Mouse (Mus musculus): ENCODE measurements at regions not wholly inside any gene's neighbourhood (a gene's known extent, or its start where the extent isn't known, plus 50 kb on each side); places are given as distances from the start of the nearest gene placed in this dataset.

DNA sequence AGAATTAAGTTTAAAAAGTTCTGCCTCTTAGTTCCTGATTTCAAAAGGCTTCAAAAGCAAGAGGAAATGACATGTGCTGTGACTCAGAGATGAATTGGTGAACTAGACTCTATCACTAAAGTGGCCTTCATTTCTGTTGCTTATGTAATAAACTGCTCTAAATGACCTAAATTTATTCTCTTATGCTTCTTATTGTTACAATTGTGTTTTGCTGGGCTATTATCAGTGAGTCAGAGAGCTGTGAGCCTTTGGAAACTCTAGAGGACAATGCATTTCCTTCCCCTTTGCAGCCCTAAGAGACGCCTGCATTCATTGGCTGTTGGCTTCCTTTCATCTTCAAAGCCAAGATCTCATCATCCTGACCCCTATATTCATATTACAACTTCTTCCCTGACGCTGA lies 501.5 kb upstream of the Cited2 start:
- H3K27ac ChIP-seq (ENCODE audit: low read depth): no peak overlapping the region
- no peaks in the 10 kb centered on the region for H3K27me3 ChIP-seq (ENCODE audit: insufficient read depth, low read length)
- H3K9me3 ChIP-seq (ENCODE audit: low read length): no peaks in the 10 kb centered on the region
- TF ChIP-seq CTCF (IDR thresholded peaks at IDR 0.05; ENCODE audit: low read depth) (no peak), EP300 (IDR thresholded peaks at IDR 0.05; ENCODE audit: low read depth) (no peak)
- no peaks in the 10 kb centered on the region; the same call in 1 of the 2 replicates for H3K4me1 ChIP-seq (ENCODE audit: insufficient read depth)
- DNase-seq (no peak), ATAC-seq (peak; percentile 43; the same call in 1 of the 2 replicates)
- H3K36me3 ChIP-seq (replicated peaks; ENCODE audit: insufficient read depth, low read length): no peaks in the 10 kb centered on the region
- 47% methylated on average over 2 of the region's 2 CpGs for whole genome bisulfite sequencing (ENCODE audit: insufficient replicate concordance)
- no peak overlapping the region for H3K9ac ChIP-seq (replicated peaks)
- no peak overlapping the region for H3K4me2 ChIP-seq (ENCODE audit: low read depth, low read length)
- no peak overlapping the region for H3K4me3 ChIP-seq (ENCODE audit: low read depth, low read length)

- Histone ChIP-seq H3K9me3 (ENCODE audit: low read length) (no peaks in the 10 kb centered on the region), H3K27ac (ENCODE audit: low read depth) (no peak overlapping the region), H3K9ac (replicated peaks) (no peak overlapping the region), H3K4me1 (ENCODE audit: insufficient read depth) (peaks cover 2% of the 10 kb centered on the region; the same call in 1 of the 2 replicates), H3K27me3 (ENCODE audit: insufficient read depth, low read length) (no peaks in the 10 kb centered on the region), H3K4me2 (ENCODE audit: low read depth, low read length) (no peak overlapping the region), H3K4me3 (ENCODE audit: low read depth, low read length) (no peak overlapping the region), H3K36me3 (replicated peaks; ENCODE audit: insufficient read depth, low read length) (no peaks in the 10 kb centered on the region)
- ATAC-seq: no peak
- 62% methylated on average over 1 of the region's 1 CpGs for WGBS (ENCODE audit: insufficient replicate concordance)
- no peak for TF ChIP-seq CTCF (IDR thresholded peaks at IDR 0.05; ENCODE audit: low read depth)
- TF ChIP-seq EP300 (IDR thresholded peaks at IDR 0.05; ENCODE audit: low read depth): no peak
- no peak for DNase-seq
These were observed 497.3 kb upstream of the Cited2 start for GRCm38 (mm10) chr10:17225727-17226126.

DNA sequence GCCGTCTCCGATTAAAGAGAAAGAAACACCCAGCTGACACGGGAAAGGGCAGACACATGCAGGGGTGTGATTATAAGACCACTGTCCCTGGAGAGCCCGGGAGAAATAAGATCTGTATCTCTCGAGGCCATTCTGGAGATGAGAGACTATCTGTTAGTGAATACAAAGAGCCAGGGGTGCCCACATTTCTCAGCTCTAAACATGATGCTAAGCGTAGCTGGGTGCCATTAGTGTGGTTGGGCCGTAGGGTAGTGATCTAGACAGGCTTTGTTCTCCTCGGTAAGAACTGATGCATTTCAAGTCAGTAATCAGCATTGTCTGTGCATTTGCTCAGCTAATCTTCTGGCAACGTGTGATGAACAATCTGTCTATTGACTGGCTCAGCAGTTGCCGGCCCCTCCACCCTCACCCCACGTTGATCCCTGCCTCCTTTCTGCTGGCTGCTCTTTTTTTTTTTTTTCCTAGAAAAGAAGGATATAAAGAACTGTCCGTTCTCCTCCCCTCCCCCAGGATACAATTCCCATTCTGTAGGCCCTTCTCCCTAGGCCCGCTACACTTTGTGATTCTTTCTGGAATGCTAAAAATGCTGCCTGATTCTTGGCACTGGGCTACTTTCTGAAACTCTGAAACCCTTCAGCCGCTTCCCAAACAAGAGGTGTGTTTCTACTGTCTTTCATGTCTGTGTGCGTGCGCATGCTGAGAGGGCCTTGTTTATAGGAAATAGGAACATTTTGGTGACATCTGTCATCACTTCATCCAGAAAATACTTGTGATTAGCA lies 492.8 kb upstream of the Cited2 start:
- no peak for ATAC-seq
- WGBS (ENCODE audit: insufficient replicate concordance): 55% methylated on average over 16 of the region's 16 CpGs
- H3K27ac ChIP-seq (ENCODE audit: low read depth): no peak overlapping the region
- H3K9me3 ChIP-seq (ENCODE audit: low read length): no peaks in the 10 kb centered on the region
- no peak for DNase-seq
- no peak overlapping the region for H3K9ac ChIP-seq (replicated peaks)
- TF ChIP-seq EP300 (IDR thresholded peaks at IDR 0.05; ENCODE audit: low read depth): no peak
- TF ChIP-seq CTCF (IDR thresholded peaks at IDR 0.05; ENCODE audit: low read depth): no peak
- no peak overlapping the region; the same call in 1 of the 2 replicates for H3K4me2 ChIP-seq (ENCODE audit: low read depth, low read length)
- no peaks in the 10 kb centered on the region for H3K36me3 ChIP-seq (replicated peaks; ENCODE audit: insufficient read depth, low read length)
- no peaks in the 10 kb centered on the region for H3K27me3 ChIP-seq (ENCODE audit: insufficient read depth, low read length)
- H3K4me1 ChIP-seq (ENCODE audit: insufficient read depth): peaks cover 2% of the 10 kb centered on the region; the same call in 1 of the 2 replicates
- H3K4me3 ChIP-seq (ENCODE audit: low read depth, low read length): no peak overlapping the region

DNA sequence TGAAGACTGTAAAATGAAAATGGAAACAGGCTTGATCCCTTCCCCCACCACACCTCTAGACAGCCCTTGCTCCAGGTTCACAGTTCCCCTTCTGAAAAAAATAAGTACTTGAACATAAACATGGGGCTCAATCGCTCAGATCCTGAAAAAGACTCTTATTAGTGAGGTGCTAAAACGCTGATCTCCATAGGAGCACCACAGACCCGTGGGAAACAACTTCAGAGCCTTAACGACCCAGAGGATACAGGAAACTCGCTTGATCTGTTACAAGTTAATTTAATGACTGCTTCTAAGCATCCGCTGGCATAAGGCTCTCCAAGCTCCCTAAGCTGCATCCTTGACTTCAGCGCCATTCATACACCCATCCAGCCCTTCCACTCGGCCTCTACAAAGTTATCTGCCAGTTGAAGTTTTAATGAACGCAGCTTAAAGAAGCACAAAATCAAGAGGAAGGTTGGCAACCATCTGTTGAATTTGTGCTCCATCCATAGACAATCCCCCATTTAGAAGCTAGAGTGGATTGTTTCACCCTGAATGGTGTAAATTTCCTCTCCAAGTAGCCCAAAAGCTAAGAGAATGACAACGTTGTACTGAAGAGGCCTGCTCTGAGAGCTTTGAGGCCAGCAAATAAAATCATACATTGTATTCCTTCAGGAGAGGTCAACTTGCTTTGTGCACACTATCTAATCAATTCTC lies 486.9 kb upstream of the Cited2 start:
- DNase-seq: no peak
- Histone ChIP-seq H3K4me3 (ENCODE audit: low read depth, low read length) (no peak overlapping the region), H3K4me1 (ENCODE audit: insufficient read depth) (no peaks in the 10 kb centered on the region), H3K36me3 (replicated peaks; ENCODE audit: insufficient read depth, low read length) (no peaks in the 10 kb centered on the region), H3K9ac (replicated peaks) (no peak overlapping the region), H3K27me3 (ENCODE audit: insufficient read depth, low read length) (no peaks in the 10 kb centered on the region), H3K27ac (ENCODE audit: low read depth) (no peak overlapping the region), H3K9me3 (ENCODE audit: low read length) (no peaks in the 10 kb centered on the region), H3K4me2 (ENCODE audit: low read depth, low read length) (no peak overlapping the region)
- ATAC-seq: no peak
- TF ChIP-seq EP300 (IDR thresholded peaks at IDR 0.05; ENCODE audit: low read depth): no peak
- TF ChIP-seq CTCF (IDR thresholded peaks at IDR 0.05; ENCODE audit: low read depth): no peak
- 58% methylated on average over 10 of the region's 10 CpGs for WGBS (ENCODE audit: insufficient replicate concordance)

DNA sequence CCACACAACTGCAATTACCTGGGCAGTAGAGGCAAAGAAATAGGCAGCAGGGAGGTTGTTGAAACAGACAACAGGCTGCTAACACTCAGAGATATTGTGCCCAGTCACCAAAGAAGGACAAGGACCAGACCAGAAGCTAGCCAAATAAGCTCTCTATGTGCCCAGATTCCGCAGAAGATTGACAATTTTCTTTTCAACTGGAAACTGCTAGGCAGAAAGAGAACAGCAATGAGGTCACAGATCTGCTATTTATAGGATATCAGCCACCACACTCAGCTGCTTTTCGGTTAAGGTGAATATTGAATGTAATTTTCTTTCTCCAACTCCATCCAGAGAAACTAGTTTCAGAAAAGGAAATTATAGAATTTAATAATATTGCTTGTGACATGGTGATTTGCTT lies 486.3 kb upstream of the Cited2 start:
- H3K9me3 ChIP-seq (ENCODE audit: low read length): no peaks in the 10 kb centered on the region
- no peaks in the 10 kb centered on the region for H3K36me3 ChIP-seq (replicated peaks; ENCODE audit: insufficient read depth, low read length)
- H3K27ac ChIP-seq (ENCODE audit: low read depth): no peak overlapping the region
- H3K4me3 ChIP-seq (ENCODE audit: low read depth, low read length): no peak overlapping the region
- H3K9ac ChIP-seq (replicated peaks): no peak overlapping the region
- WGBS (ENCODE audit: insufficient replicate concordance): 63% methylated on average over 2 of the region's 2 CpGs
- DNase-seq: no peak
- no peak overlapping the region for H3K4me2 ChIP-seq (ENCODE audit: low read depth, low read length)
- ATAC-seq: no peak
- H3K27me3 ChIP-seq (ENCODE audit: insufficient read depth, low read length): no peaks in the 10 kb centered on the region
- TF ChIP-seq EP300 (IDR thresholded peaks at IDR 0.05; ENCODE audit: low read depth) (no peak), CTCF (IDR thresholded peaks at IDR 0.05; ENCODE audit: low read depth) (no peak)
- H3K4me1 ChIP-seq (ENCODE audit: insufficient read depth): no peaks in the 10 kb centered on the region

GRCm38 (mm10) chr10:17237463-17237862 lies 485.6 kb upstream of the Cited2 start:
- Histone ChIP-seq H3K27me3 (ENCODE audit: insufficient read depth, low read length) (no peaks in the 10 kb centered on the region), H3K9ac (replicated peaks) (no peak overlapping the region), H3K4me3 (ENCODE audit: low read depth, low read length) (no peak overlapping the region), H3K4me1 (ENCODE audit: insufficient read depth) (no peaks in the 10 kb centered on the region), H3K27ac (ENCODE audit: low read depth) (no peak overlapping the region), H3K4me2 (ENCODE audit: low read depth, low read length) (no peak overlapping the region), H3K36me3 (replicated peaks; ENCODE audit: insufficient read depth, low read length) (no peaks in the 10 kb centered on the region), H3K9me3 (ENCODE audit: low read length) (no peaks in the 10 kb centered on the region)
- TF ChIP-seq CTCF (IDR thresholded peaks at IDR 0.05; ENCODE audit: low read depth) (no peak), EP300 (IDR thresholded peaks at IDR 0.05; ENCODE audit: low read depth) (no peak)
- DNase-seq (no peak), ATAC-seq (no peak)
- WGBS (ENCODE audit: insufficient replicate concordance): 72% methylated on average over 11 of the region's 11 CpGs

All from liver, postnatal 0 days (tissue).